Mouse (Mus musculus): ENCODE measurements around the gene Glis2.

GRCm38 (mm10) chr16:4655764-4656570 lies 61.5 kb downstream of the Glis2 start:
- TF ChIP-seq CTCF (IDR thresholded peaks at IDR 0.05; ENCODE audit: low read depth) (peak; percentile 33; the same call in 1 of the 2 replicates), EP300 (IDR thresholded peaks at IDR 0.05; ENCODE audit: low read depth) (no peak; the same call in 1 of the 2 replicates)

Data from heart, postnatal 0 days (tissue).